Mouse (Mus musculus) adrenal gland, adult (tissue): ENCODE data around the gene Stx8.

Experiments
- DNase-seq, 2 experiments: peaks; one replicate each; pipeline ENCODE4 v3.0.0; 2022 to 2023; ENCODE audit warnings: low spot score in 1 of 2; ENCODE audit not compliant: inconsistent age in 2 of 2

Stx8 gene

GRCm38 (mm10) chr11:67973225-67973624 is 7.2 kb downstream of the Stx8 start:
- no peak for DNase-seq

DNA sequence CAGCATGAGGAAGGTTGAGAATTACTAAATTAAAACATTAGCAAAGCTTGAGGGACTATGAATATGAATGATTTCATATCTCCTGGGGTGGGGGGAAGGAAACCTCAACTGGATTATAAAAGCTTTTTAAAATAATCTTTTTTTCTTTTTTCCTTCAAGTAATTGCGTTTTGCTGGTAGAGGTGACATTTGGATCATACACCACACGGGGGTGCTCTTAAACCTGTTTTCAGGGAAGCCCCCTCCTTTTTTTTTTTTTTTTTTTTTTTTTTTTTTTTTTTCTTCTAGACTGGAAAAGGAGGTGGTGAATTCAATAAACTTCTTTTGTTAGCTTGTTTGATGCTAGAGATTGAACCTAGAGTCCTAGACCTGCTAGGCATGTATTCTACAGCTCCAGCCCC is 9.3 kb downstream of the Stx8 start:
- DNase-seq = no peak

DNA sequence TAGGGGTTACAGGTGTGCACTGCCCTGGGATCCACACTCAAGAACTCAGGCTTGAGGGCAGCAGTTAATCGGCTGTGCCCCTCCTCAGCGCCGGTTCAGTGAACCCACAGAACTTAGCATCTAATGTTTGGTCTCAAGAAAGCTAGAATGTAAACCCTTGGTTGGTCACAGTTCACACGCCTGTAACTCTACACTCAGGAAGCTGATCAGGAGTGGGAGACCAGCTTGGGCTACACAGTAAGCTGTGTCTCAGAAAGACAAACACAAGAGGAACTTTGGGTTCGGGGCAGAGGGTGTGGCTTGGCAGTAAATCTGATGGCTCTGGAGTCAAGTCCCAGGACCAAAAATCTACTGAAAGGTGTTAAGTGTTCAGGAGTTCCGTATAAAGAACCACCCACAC is 17.6 kb downstream of the Stx8 start:
- DNase-seq = no peak

- DNase-seq = no peak
Observed at GRCm38 (mm10) chr11:67991240-67991639, 25.2 kb downstream of the Stx8 start.

DNA sequence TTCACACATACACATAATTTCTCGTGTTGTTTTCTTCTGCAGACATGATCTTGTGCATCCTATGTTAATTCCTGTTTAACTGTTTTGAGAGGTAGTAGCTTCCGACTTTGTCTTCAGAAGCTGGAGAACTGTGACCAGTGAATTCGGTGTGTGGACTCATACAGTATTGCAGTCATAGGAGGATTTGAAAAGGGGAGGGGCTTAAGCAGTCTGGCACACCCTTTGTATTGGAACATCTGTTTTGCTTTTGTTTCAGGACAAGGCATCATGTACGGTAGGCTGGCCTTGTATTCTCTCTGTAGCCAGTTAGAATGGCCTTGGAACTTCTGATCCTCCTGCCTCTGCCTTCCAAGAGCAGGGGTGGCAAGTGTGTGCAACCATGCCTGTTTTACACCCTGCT is 30.0 kb downstream of the Stx8 start:
- no peak for DNase-seq

- DNase-seq = no peak
Observed at GRCm38 (mm10) chr11:67998905-67999304, 32.9 kb downstream of the Stx8 start.

- no peak for DNase-seq
Observed at GRCm38 (mm10) chr11:67999629-68000028, 33.6 kb downstream of the Stx8 start.

GRCm38 (mm10) chr11:68004191-68004590 is 38.2 kb downstream of the Stx8 start:
- peak; percentile 42 to 88 for DNase-seq

- DNase-seq = no peak
Observed at GRCm38 (mm10) chr11:68006216-68006789, 40.3 kb downstream of the Stx8 start.

DNA sequence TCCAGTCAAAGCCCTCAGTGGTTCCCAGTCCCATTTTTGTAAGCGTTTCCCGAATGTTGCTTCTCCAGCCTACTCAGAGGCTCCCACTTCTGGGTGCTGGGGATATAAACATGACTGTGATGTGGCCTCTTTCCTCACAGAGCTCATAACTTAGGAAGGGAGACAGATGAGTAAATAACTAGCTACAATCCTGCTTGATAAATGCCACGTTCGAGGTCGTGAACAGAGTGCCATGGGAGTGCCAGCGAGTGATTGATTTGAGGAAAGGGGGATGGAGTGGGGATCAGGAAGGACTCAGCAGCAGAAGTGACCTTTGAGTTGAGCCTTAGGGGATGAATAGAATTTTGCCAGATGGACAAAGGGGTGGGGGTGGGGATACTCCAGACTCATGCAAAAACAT is 41.7 kb downstream of the Stx8 start:
- peak in 1 of 2 experiments; percentile 79 for DNase-seq

- no peak for DNase-seq
Observed at GRCm38 (mm10) chr11:68009377-68009776, 43.4 kb downstream of the Stx8 start.

- DNase-seq = no peak
Observed at GRCm38 (mm10) chr11:68012207-68012606, 46.2 kb downstream of the Stx8 start.

DNA sequence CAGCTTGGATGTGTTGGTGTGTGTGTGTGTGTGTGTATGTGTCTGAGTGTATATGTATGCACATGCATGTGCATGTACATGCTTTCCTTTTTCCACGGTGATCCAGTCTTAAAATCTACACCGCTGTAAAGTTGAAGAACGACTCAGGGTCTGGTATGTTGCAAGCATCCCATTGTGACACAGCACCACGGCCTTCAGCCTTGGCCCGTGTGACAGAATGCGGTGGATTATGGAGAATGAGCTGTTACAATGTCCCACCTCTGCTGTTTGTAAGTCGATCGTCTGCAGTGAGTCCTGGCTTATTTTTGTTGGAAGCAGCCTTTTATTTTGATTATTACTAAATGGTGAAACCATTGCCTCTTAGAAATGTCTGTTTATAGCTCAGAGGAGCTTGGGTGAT is 52.2 kb downstream of the Stx8 start:
- DNase-seq = peak in 1 of 2 experiments; percentile 84

- no peak for DNase-seq
Observed at GRCm38 (mm10) chr11:68019156-68019555, 53.2 kb downstream of the Stx8 start.

GRCm38 (mm10) chr11:68021976-68022375 is 56.0 kb downstream of the Stx8 start:
- no peak for DNase-seq

DNA sequence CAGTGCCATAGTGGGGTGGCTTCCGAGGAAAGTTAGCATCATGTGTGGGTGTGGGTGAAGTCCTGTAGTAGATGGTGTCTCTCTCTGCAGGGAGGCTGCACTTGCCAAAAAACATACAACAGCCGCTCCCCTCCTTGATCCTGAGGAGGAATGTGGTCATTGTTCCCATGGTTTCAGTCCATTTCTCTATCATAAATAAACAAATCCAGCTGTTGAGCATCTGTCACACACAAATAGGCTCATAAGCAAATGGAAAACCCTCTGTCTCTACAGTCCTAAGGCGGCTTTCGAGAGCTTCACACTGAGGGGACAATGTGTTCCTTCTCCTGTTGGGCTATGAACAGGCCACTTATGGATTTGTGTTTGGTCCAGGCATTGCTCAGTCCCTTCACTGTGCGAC is 56.9 kb downstream of the Stx8 start:
- no peak for DNase-seq

GRCm38 (mm10) chr11:68023811-68024369 is 57.9 kb downstream of the Stx8 start:
- DNase-seq = no peak

- DNase-seq = no peak
Observed at GRCm38 (mm10) chr11:68026590-68026989, 60.6 kb downstream of the Stx8 start.

DNA sequence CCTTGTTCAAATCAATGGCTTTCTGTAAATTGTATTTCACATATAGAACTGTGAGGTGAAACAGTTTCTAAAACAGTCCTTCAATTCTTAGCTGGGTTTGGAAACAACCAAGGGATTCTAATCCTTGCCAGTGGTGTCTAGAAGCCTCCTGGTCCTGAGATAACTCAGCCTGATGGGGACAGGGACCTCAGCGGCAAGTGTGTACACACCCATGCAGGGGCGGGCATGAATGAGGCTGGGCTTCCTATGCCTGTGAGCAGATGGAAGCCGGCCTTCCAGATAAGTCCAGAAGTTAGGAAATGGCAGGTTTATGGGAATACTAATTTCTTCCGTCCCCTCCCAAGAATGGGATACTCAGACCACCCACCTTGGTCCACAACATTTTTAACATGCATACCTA is 63.1 kb downstream of the Stx8 start:
- DNase-seq = no peak

DNA sequence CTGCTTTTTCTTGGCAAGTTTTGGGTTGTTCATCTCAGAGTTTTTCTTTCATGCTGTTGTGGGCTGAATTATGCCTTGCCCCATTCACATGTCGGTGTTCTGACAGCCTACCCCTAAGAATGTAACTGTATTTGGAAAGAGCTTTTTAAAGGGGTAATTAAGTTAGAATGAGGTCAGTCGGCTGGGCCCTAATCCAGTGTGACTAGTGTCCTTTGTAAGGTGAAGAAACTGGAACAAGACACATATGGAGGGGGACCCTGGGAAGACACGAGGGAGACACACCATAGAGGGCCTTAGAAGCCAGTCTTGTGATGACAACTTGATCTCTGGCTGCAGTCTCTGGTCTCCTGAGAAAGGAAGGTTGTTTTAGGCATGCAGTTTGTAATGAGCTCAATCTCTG is 63.9 kb downstream of the Stx8 start:
- DNase-seq = no peak

DNA sequence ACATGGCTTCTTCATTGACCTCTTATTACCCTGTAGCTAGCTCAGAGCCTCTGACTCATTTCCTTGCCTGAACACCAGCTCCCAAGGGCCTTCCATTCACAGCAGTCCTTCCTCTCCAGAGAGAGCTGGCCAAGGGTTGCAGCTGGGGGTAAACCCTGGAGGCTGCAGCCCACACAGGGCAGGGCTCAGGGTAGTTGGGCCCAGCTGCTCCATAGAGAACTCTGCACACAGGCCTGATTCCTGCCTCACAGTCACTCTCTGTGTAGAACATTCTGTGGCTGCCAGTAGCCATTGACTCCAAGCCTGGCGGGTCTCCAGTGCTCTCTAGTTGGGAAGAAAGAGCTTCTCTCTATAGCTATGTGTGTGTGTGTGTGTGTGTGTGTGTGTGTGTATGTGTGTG is 64.8 kb downstream of the Stx8 start:
- DNase-seq = peak; percentile 24 to 63

DNA sequence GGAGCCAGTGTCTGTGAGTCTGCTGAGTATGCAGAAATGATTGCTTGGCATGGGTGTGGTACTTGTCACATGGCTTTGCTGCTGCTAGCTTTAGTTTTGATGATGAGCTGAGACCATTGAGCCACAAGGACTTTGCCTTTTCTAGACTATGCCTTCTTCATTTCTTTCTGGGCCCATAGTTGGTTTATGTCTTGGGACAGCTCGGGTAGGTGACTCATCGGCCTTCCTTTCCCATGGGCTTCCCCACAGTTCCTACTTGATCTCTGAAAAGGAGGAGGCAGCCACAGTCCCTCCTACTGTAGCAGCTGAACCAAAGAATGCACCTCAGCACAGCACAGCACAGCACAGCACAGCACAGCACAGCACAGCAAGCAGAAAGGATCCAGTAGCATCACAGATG is 66.5 kb downstream of the Stx8 start:
- DNase-seq = peak in 1 of 2 experiments; percentile 48

DNA sequence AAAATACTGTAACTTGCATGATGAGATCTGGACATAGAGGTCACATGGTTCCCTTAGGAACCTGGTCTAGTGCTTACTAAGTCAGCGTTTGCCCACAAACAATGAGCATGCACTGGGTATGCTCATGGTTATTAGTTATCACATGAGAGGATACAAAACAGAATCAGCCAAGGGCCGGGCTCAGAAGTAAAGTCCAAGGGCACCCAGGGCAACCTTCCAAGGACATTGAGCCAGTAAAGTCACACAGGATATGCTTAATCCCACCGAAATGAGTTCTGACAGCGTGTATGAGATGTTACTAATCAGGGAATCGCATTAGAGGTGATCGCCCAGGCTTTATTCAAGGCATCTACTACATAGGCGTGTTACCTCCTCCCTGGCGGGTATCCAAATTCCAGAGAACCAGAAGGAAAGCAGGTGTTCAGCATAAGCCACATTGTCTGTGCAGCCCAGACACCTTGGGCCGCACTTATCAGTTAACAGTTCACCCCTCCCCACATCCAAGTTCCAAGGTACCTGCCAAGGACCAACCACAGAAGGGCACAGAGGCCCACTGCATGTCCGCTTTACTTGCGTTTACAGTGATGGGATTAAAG is 67.4 kb downstream of the Stx8 start:
- peak in 1 of 2 experiments; percentile 73 for DNase-seq
